Mouse (Mus musculus) layer of hippocampus, postnatal 25 days (tissue): ENCODE data around the gene St6galnac6. TPM values are rescaled to one million over a fixed set of nuclear protein-coding genes. Genes with fewer than 3 reads are reported as not detected.

Source experiments
- DNase-seq, 2 experiments: peaks; one replicate each; pipeline ENCODE4 v3.0.0; 2022; ENCODE audit warnings: mixed read lengths in 2 of 2, low spot score in 1 of 2; ENCODE audit errors: extremely low spot score in 1 of 2
- microRNA-seq, 2 experiments: library from miRNA; unstranded; fragments of <30 nt; microRNA quantifications; one replicate each; pipeline ENCODE4 v1.2.0; 2021
- total RNA-seq, 2 experiments: library from RNA; stranded (reverse); gene quantifications; 2 replicates each; pipeline ENCODE4 v1.2.3; 2021

St6galnac6 gene
- total RNA-seq, 2 experiments from 2014 or later: 105 to 124 TPM

DNA sequence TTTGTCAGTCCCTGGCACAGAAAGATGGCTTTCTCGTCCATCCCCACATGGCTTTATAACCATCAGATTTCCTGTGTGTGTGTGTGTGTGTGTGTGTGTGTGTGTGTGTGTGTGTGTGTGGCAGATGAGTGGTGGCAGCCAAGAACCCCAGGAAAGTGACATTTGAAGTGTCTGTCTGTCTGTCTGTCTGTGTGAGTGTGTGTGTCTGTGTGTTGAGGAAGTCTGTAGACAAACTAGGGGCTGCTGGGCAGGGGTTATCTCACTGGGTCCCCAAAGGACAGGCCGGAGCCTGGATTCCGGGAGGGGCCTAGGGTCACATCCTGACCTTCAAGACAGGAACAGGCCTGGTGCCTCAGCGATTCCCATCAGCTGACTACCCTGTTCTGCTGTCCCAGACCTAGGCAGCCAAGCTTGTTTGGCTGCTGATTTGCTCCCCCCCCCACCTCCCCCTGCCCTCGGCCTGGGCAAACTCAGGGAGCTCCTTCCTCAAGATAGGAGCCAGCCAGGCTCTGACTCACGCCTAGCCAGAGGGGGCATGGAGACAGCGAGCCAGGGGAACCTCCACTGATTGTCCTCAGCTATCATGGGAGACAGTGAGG, 62.1 kb downstream of the St6galnac6 start:
- DNase-seq: no peak

- DNase-seq: no peak
Observed at GRCm38 (mm10) chr2:32662291-32662690, 62.8 kb downstream of the St6galnac6 start.

DNA sequence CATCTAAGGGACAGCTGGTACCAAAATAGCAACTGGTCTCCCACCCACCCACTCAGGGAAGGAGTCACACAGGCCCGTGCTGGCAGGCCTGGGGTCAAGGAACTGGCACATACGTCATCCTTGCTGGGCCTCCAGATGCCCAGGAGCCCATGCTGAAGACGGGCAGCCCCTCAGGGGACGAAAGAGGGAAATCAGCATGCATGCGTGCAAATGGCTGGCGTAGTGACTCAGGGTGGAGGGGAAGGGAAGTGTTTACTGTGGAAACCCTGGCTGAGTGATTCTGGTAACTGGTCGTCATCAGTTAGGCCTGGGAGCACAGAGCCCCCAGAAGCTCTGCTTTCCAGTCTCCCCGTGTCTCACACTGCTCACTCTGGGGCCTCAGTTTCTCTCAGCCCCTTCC, 65.8 kb downstream of the St6galnac6 start:
- DNase-seq: no peak

- DNase-seq: no peak
Observed at GRCm38 (mm10) chr2:32665853-32666252, 66.3 kb downstream of the St6galnac6 start.

GRCm38 (mm10) chr2:32667775-32668174, 68.3 kb downstream of the St6galnac6 start:
- no peak for DNase-seq

DNA sequence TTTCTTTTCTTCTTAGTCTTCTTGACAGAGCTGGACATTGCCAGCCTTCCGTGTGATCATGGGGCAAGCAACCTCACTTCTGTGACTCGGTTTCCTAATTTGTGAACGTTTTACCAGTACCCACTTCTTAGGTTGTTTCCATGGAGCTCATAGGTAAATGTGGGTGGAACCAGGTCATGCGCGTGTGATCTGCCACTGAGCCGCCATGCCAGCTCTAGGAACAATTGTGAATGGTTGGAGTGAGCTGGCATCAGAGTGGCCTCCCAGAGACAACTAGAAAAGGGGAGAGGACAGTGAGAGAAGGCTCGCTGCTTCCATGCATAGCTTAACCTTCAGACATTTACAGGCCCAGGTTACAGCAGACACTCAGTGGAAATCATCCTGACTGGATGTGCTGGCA, 68.7 kb downstream of the St6galnac6 start:
- DNase-seq: no peak

DNA sequence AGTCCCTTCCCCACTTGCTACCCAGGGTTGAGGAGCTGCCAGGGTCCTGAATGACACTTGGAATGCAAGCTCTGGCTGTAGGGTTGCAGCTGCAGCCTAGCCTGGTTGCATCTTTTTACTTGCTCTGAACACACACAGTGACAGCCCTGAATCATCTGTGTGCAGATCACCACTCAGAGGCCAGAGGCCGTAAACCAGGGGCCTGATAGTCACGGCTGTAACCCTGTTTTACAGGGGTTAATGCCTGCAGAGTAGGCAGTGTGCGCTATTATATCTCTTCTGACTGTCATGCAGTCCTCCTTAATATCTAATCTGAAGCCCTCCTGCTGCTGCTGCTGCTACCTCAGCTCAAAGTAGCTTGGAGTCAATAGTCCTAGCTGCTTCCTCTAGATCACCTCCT, 70.4 kb downstream of the St6galnac6 start:
- DNase-seq: no peak

Small RNA genes lying within 50 kb of the gene (microRNA-seq; reads per million reads assigned to microRNA genes)
- 0 reads per million in 2 experiments for gene Mir1954

Other genes with a start within 250 kb of the St6galnac6 start
- gene Ciz1, start 247.4 kb upstream of the St6galnac6 start, total RNA-seq: 10 to 100 TPM; 56.1 to 85.3 TPM
- gene Dnm1, start 246.4 kb upstream of the St6galnac6 start, total RNA-seq: 1,000 to 10,000 TPM; 1,309 to 1,323 TPM
- gene 1110008P14Rik, start 217.8 kb upstream of the St6galnac6 start, total RNA-seq: 100 to 1,000 TPM; 194 to 197 TPM
- gene Lcn2, start 211.5 kb upstream of the St6galnac6 start, total RNA-seq: under 1 TPM; 0.56 to 0.81 TPM
- 10 to 100 TPM; 40.1 to 41.9 TPM for gene Ptges2, start 203.8 kb upstream of the St6galnac6 start, total RNA-seq
- gene Naif1, start 149.3 kb upstream of the St6galnac6 start, total RNA-seq: 1 to 10 TPM; 4.1 to 4.2 TPM
- gene Slc25a25, start 148.3 kb upstream of the St6galnac6 start, total RNA-seq: 10 to 100 TPM; 53.5 to 55.2 TPM
- 10 to 100 TPM; 70.2 to 75.2 TPM for gene Fam102a, start 64.4 kb upstream of the St6galnac6 start, total RNA-seq
- 10 to 100 TPM; 74.0 to 80.4 TPM for gene Dpm2, start 28.9 kb upstream of the St6galnac6 start, total RNA-seq
- gene Pip5kl1, start 24.9 kb upstream of the St6galnac6 start, total RNA-seq: 1 to 10 TPM; 4.0 to 4.1 TPM
- under 1 TPM in 1 of 2 experiments, not detected in 1; 0.33 TPM for gene 9430097D07Rik, start 24.0 kb upstream of the St6galnac6 start, total RNA-seq
- gene St6galnac4, start 12.6 kb upstream of the St6galnac6 start, total RNA-seq: 10 to 100 TPM; 41.4 to 48.8 TPM
- gene Ak1, start 22.0 kb downstream of the St6galnac6 start, total RNA-seq: 100 to 1,000 TPM; 127 to 140 TPM
- 10 to 100 TPM; 17.4 to 24.2 TPM for gene Eng, start 46.9 kb downstream of the St6galnac6 start, total RNA-seq
- gene Fpgs, start 104.4 kb downstream of the St6galnac6 start, total RNA-seq: 10 to 100 TPM in 1 of 2 experiments, 1 to 10 TPM in 1; 8.4 to 10.7 TPM
- 100 to 1,000 TPM in 1 of 2 experiments, 10 to 100 TPM in 1; 96.0 to 106 TPM for gene Cdk9, start 113.4 kb downstream of the St6galnac6 start, total RNA-seq
- 10 to 100 TPM; 22.8 to 23.9 TPM for gene Sh2d3c, start 121.3 kb downstream of the St6galnac6 start, total RNA-seq
- gene 6330409D20Rik, start 141.3 kb downstream of the St6galnac6 start, total RNA-seq: 1 to 10 TPM; 1.1 to 1.3 TPM
- 10 to 100 TPM; 32.2 to 33.3 TPM for gene Tor2a, start 157.5 kb downstream of the St6galnac6 start, total RNA-seq
- gene Ttc16, start 175.9 kb downstream of the St6galnac6 start, total RNA-seq: under 1 TPM; 0.54 to 0.59 TPM
- gene Ptrh1, start 176.1 kb downstream of the St6galnac6 start, total RNA-seq: 1 to 10 TPM; 5.9 to 7.9 TPM
- gene Cfap157, start 184.7 kb downstream of the St6galnac6 start, total RNA-seq: 1 to 10 TPM in 1 of 2 experiments, under 1 TPM in 1; 0.49 to 1.3 TPM
- 100 to 1,000 TPM; 596 to 606 TPM for gene Stxbp1, start 247.5 kb downstream of the St6galnac6 start, total RNA-seq